Mouse (Mus musculus) heart, embryonic 16.5 days (tissue): ENCODE measurements at regions not wholly inside any gene's neighbourhood (a gene's known extent, or its start where the extent isn't known, plus 50 kb on each side); places are given as distances from the start of the nearest gene placed in this dataset.

ENCODE experiments used
- ATAC-seq: fragments of 200-750 bp; cut with Nextera tagmentation; replicated peaks from 2 replicates; pipeline ENCODE4 v1.8.0; 2017; ENCODE audit warnings: moderate number of reproducible peaks; ENCODE audit not compliant: insufficient read depth, low FRiP score; ENCODE audit errors: extremely low read depth
- H3K27ac ChIP-seq: fragments of 300-500 bp; sonication (generic); 2 replicates; pipeline ENCODE4 v1.5.1; 2014; ENCODE audit warnings: mild to moderate bottlenecking, low read length, control low read depth, moderate library complexity
- H3K27me3 ChIP-seq: fragments of 300-500 bp; sonication (generic); 2 replicates; pipeline ENCODE4 v1.6.1; 2014; ENCODE audit warnings: low read length, mixed read lengths; ENCODE audit not compliant: control insufficient read depth, insufficient read depth
- H3K36me3 ChIP-seq: fragments of 300-500 bp; sonication (generic); 2 replicates; pipeline ENCODE4 v1.6.1; 2014; ENCODE audit not compliant: control insufficient read depth, insufficient read depth
- H3K4me1 ChIP-seq: fragments of 300-500 bp; sonication (generic); 2 replicates; pipeline ENCODE4 v1.6.1; 2014; ENCODE audit warnings: low read length, mixed read lengths; ENCODE audit not compliant: control insufficient read depth, insufficient read depth
- H3K4me2 ChIP-seq: fragments of 300-500 bp; sonication (generic); 2 replicates; pipeline ENCODE4 v1.6.1; 2014; ENCODE audit warnings: low read depth, mild to moderate bottlenecking, control low read depth, low read length
- H3K4me3 ChIP-seq: fragments of 300-500 bp; sonication (generic); 2 replicates; pipeline ENCODE4 v1.5.1; 2014; ENCODE audit warnings: mild to moderate bottlenecking, control low read depth, low read length
- H3K9ac ChIP-seq: fragments of 300-500 bp; sonication (generic); 2 replicates; pipeline ENCODE4 v1.6.1; 2014; ENCODE audit warnings: low read length, control low read depth
- H3K9me3 ChIP-seq: fragments of 300-500 bp; sonication (generic); replicated peaks from 2 replicates; pipeline ENCODE4 v1.6.1; 2016; ENCODE audit warnings: low read length; ENCODE audit not compliant: control insufficient read depth
- WGBS: fragments of 180-500 bp; shearing (Covaris S2); extraction: QIAGEN DNeasy Blood & Tissue Kit; methylation state at CpG from one replicate; pipeline ENCODE4 v1.1.7; 2014; 5-methylcytosine and 5-hydroxymethylcytosine counted together

DNA sequence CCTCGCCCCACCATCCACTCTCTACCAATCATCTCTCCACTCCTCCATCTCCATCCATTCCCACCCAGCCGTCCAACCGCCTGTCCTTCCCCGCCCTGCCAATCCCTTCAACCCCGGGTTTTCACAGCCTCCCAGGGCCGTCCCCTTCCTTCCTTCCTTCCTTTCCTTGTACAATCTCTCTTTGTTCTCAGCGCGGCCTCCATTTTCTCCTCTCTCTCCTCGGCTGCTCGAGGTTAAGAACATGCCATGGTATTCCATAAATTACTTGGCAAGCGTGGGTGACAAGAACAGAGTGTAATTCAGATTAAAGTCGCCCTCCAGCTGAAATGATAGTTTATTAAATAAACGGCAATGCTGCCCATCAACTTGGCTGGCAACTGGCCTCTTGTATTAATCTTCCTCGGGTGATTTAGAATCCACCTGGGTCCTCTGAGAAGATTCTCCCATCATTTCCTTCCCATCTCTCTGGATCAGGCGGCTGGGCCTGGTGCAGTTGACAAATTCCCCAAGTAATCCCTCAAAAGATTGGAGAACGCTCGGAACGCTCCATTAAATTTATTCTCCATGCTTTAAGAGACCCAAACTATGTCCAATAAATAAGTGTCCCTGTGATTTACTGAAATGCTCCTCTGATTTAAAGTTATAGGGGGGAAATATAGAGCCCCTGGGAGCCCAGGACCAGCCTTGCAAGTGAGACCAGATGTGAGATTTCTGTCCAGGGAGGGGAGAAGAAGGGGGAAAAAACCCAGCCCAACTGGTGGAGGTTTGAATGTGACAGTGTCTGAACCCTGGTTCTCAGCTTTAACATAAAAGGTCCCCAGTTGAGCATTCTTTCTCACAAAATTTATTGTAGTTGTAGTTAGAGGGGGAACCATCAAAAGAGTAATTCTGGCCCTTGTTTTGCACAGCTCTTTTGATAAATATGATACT, 125.0 kb upstream of the Zfp703 start:
- ATAC-seq: no peak

DNA sequence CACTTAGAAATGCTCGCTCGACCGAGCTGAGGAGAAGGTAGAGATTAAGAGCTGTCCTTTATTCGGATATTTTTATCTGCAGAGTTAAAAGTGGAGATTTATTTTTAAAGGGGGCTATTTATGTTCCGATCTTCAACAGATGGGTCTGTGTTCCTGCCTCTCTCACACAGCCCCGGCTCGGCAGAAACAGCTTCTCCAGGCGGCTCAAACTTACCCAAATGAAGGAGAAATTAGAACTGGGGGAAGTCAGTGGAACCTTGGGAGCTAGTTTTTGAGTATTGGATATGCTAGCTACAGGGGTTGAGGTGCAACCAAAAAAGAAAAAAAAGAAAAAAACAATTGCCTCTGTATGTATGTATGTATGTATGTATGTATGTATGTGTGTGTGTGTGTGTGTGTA, 124.2 kb upstream of the Zfp703 start:
- Histone ChIP-seq H3K9ac (peak overlapping the region; percentile 1; the same call in 1 of the 2 replicates), H3K4me2 (peak overlapping the region; percentile 32), H3K36me3 (no peaks in the 10 kb centered on the region), H3K27me3 (0 out of 2 replicates have a peak, but pooled peaks cover 3% of the 10 kb centered on the region), H3K4me3 (no peak overlapping the region), H3K9me3 (no peaks in the 10 kb centered on the region), H3K27ac (no peak overlapping the region), H3K4me1 (peaks cover 6% of the 10 kb centered on the region; the same call in 1 of the 2 replicates)
- ATAC-seq: no peak
- whole genome bisulfite sequencing: 36% methylated on average over 8 of the region's 8 CpGs

More for the DNA sequence above, 125.0 kb upstream of the Zfp703 start:
- Histone ChIP-seq H3K4me1 (peaks cover 6% of the 10 kb centered on the region; the same call in 1 of the 2 replicates), H3K4me2 (no peak overlapping the region), H3K27me3 (0 out of 2 replicates have a peak, but pooled peaks cover 3% of the 10 kb centered on the region), H3K4me3 (no peak overlapping the region), H3K27ac (no peak overlapping the region), H3K36me3 (no peaks in the 10 kb centered on the region), H3K9me3 (no peaks in the 10 kb centered on the region), H3K9ac (no peak overlapping the region)
- 70% methylated on average over 18 of the region's 18 CpGs for WGBS

DNA sequence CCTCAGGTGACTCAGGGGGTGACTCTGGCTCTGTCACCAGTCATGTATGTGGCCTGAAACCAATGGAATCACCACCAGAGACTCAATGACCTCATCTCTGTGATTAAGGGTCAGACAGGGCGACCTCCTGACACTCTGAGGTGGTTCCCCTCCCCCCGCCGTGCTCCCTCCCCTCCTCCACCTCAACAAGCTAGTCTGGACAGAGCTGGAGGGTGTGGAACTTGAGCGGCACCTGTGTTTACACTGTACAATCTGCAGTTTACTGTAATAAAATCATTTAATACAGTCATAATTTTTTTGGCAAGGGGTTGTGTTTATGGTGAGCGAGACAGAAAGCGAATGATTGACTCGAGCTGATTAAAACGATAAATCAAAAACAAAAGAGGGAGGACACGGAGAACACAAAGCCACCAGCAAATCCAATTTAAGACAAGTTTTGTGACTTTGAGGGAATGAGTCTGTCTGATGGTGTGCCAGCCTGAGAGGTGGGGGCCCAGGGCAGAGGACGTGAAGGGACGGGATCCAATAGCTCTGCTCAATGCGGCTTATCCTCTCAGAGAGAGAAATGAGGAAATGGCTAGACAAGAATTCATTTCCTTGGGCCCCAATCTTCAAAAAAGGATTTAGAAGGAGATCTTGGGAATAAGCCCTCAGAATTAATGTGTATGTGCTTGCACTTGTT, 122.4 kb upstream of the Zfp703 start:
- no peak overlapping the region for H3K27ac ChIP-seq
- no peak overlapping the region for H3K9ac ChIP-seq
- no peaks in the 10 kb centered on the region for H3K36me3 ChIP-seq
- H3K4me2 ChIP-seq: no peak overlapping the region
- peaks cover 3% of the 10 kb centered on the region; the same call in 1 of the 2 replicates for H3K4me1 ChIP-seq
- H3K27me3 ChIP-seq: 0 out of 2 replicates have a peak, but pooled peaks cover 3% of the 10 kb centered on the region
- WGBS: 73% methylated on average over 12 of the region's 12 CpGs
- ATAC-seq: no peak
- no peaks in the 10 kb centered on the region for H3K9me3 ChIP-seq
- H3K4me3 ChIP-seq: no peak overlapping the region

DNA sequence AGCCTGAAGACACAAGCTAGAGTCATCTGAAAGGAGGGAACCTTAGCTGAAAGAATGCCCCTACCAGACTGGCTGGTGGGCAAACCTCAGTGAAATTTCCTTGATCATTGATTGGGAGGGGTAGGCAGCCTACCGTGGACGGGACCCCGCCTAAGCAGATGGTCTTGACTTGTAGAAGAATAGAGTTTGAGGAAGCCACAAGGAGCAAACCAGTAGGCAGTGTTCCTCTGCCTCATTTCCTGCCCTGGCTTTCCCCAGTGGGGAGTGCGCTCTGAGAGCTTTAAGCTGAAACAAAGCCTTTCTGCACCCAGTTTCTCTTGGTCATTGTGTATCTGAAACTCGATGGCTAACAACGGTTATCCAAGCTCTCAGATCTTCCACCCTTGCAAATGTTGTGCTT, 121.9 kb upstream of the Zfp703 start:
- Histone ChIP-seq H3K9me3 (no peaks in the 10 kb centered on the region), H3K9ac (no peak overlapping the region), H3K4me1 (peaks cover 3% of the 10 kb centered on the region; the same call in 1 of the 2 replicates), H3K36me3 (no peaks in the 10 kb centered on the region), H3K4me2 (no peak overlapping the region), H3K27me3 (0 out of 2 replicates have a peak, but pooled peaks cover 3% of the 10 kb centered on the region), H3K27ac (no peak overlapping the region), H3K4me3 (no peak overlapping the region)
- WGBS: 76% methylated on average over 6 of the region's 6 CpGs
- no peak for ATAC-seq

DNA sequence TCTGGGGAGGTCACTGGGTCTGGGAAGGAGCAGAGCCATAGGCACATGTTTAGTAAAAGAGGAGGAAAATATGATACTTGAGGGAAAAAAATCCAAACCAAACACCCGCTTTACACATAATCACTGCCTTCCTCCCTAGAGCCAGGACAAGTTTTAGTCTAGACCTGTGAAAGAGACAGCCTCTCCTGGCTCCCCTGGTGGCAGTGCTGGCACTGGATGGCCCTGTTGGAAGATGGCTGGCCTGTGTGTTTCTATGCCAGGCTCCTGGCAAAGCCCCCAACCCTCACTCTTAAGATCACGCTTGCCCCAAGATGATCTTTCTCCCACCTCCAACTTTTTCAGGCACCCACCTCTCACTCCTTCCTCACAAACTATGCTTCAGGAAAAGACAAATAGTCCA, 112.6 kb upstream of the Zfp703 start:
- Histone ChIP-seq H3K36me3 (no peaks in the 10 kb centered on the region), H3K4me2 (no peak overlapping the region), H3K27me3 (no peaks in the 10 kb centered on the region), H3K4me1 (no peaks in the 10 kb centered on the region), H3K9me3 (peaks cover 2% of the 10 kb centered on the region; the same call in 1 of the 2 replicates), H3K27ac (no peak overlapping the region), H3K9ac (no peak overlapping the region), H3K4me3 (no peak overlapping the region)
- WGBS: 82% methylated on average over 2 of the region's 2 CpGs
- ATAC-seq: no peak

DNA sequence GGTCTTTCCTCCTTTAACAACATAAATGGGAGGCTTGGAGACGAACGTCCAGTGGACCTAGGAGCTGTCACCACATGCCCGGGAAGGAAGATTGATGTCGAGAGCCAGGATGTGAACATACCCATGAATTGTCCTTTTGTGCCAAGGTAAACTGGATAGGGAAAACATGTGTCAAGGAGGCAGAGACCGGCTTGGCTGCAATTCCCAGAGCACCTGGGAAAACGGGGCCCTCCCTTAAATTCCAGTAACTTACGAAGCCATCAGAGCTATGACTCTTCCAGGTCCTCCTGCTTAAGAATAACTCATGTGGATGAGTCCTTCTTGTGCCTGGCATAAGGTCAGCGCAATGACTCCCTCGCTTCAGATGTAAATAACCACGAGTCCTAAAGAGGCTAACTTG, 112.2 kb upstream of the Zfp703 start:
- no peak for ATAC-seq
- Histone ChIP-seq H3K9ac (no peak overlapping the region), H3K27ac (no peak overlapping the region), H3K9me3 (peaks cover 6% of the 10 kb centered on the region), H3K4me1 (no peaks in the 10 kb centered on the region), H3K4me3 (no peak overlapping the region), H3K27me3 (no peaks in the 10 kb centered on the region), H3K4me2 (no peak overlapping the region), H3K36me3 (no peaks in the 10 kb centered on the region)
- 58% methylated on average over 10 of the region's 10 CpGs for WGBS

DNA sequence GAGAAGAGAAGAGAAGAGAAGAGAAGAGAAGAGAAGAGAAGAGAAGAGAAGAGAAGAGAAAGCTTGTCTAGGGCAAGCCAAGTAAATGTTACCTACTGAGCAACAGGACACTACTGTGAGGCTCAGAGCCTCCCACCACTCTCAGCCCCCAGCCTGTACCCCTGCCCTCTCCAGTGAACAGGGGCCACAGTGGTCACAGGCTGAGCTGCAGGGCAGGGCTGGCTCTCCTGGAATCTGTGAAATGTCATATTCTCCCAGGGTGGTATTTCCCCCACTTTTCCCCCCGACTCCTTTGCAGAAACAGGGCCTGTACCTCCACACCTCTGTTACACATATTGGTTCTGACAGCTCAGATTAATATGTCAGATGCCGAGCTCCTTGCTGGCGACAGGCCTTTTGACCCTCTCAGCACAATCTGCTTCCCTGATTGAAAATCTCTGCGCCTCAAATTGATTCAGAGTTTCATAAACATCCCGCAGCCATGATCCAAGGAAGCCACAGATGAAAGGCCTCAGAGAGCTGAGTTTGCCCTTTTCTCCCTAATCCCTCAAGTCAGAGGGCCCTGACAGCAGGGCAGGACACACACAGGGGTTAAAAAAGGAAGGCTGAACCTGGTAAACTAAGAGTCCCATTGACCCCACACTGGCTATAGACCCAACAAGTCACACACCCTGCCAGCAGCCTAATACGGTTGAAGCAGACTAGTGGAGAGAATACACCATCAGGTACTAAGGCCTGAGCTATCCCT, 108.8 kb upstream of the Zfp703 start:
- Histone ChIP-seq H3K9ac (no peak overlapping the region), H3K36me3 (no peaks in the 10 kb centered on the region), H3K27ac (no peak overlapping the region), H3K4me2 (no peak overlapping the region), H3K27me3 (no peaks in the 10 kb centered on the region), H3K4me3 (no peak overlapping the region), H3K9me3 (peaks cover 19% of the 10 kb centered on the region), H3K4me1 (no peaks in the 10 kb centered on the region; the same call in 1 of the 2 replicates)
- ATAC-seq: no peak
- 38% methylated on average over 6 of the region's 6 CpGs for WGBS

DNA sequence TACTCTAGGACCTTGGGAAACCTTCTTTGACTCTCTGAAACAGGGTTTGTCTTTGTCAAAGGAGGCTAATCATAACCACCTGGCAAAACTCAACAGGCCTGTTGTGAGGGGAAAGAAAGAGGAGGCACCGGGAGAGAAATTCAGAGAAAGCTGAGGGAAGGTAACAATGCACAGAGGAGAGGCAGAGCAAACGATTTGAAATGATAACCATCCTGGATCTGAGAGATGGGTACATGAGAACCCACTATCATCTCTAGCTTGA, 108.3 kb upstream of the Zfp703 start:
- no peak overlapping the region for H3K27ac ChIP-seq
- peaks cover 19% of the 10 kb centered on the region for H3K9me3 ChIP-seq
- no peak overlapping the region for H3K9ac ChIP-seq
- no peaks in the 10 kb centered on the region; the same call in 1 of the 2 replicates for H3K4me1 ChIP-seq
- ATAC-seq: no peak
- H3K27me3 ChIP-seq: no peaks in the 10 kb centered on the region
- H3K36me3 ChIP-seq: no peaks in the 10 kb centered on the region
- H3K4me3 ChIP-seq: no peak overlapping the region
- 71% methylated on average over 2 of the region's 2 CpGs for WGBS
- H3K4me2 ChIP-seq: no peak overlapping the region
